Mouse (Mus musculus): ENCODE results near the gene 4933405L10Rik.

Gene 4933405L10Rik

GRCm38 (mm10) chr8:105754688-105755087 is 47.2 kb downstream of the 4933405L10Rik start:
- DNase-seq (ENCODE audit: low read depth, low spot score), result no peak

- DNase-seq (ENCODE audit: low read depth, low spot score), result no peak
Measured at GRCm38 (mm10) chr8:105757796-105758276, 50.4 kb downstream of the 4933405L10Rik start.

- peak; percentile 97 for DNase-seq (ENCODE audit: low read depth, low spot score)
Measured at GRCm38 (mm10) chr8:105758277-105759108, 51.0 kb downstream of the 4933405L10Rik start, which contains the start of gene Gfod2. Gene Gfod2 (minus strand): TSS chr8:105758664.

All from CD4-positive, CD25-positive, alpha-beta regulatory T cell, adult 2 months (primary cell).